Mouse (Mus musculus) hindbrain, embryonic 14.5 days (tissue): ENCODE measurements around the gene Mylk. TPM values are rescaled to one million over a fixed set of nuclear protein-coding genes. Genes with fewer than 3 reads are reported as not detected.

Experiments used
- ATAC-seq: fragments of 200-750 bp; cut with Nextera tagmentation; 2 replicates; pipeline ENCODE4 v1.8.0; 2017; ENCODE audit warnings: moderate number of reproducible peaks, mild to moderate bottlenecking, moderate TSS enrichment, moderate library complexity; ENCODE audit not compliant: low FRiP score
- DNase-seq: peaks from one replicate; pipeline ENCODE4 v3.0.0-alpha.2; 2015; ENCODE audit warnings: low spot score
- H3K27ac ChIP-seq: fragments of 300-500 bp; sonication (generic); 2 replicates; pipeline ENCODE4 v1.5.1; 2014; ENCODE audit warnings: mild to moderate bottlenecking, moderate library complexity
- H3K27me3 ChIP-seq: fragments of 300-500 bp; sonication (generic); 2 replicates; pipeline ENCODE4 v1.6.1; 2014; ENCODE audit warnings: mild to moderate bottlenecking, low read length, mixed read lengths; ENCODE audit not compliant: control insufficient read depth, insufficient read depth
- H3K36me3 ChIP-seq: fragments of 300-500 bp; sonication (generic); replicated peaks from 2 replicates; pipeline ENCODE4 v1.6.1; 2014; ENCODE audit not compliant: control insufficient read depth, insufficient read depth
- H3K4me1 ChIP-seq: fragments of 300-500 bp; sonication (generic); replicated peaks from 2 replicates; pipeline ENCODE4 v1.6.1; 2014; ENCODE audit warnings: antibody characterized with exemption, low read length, mixed read lengths; ENCODE audit not compliant: control insufficient read depth, insufficient read depth
- H3K4me2 ChIP-seq: fragments of 300-500 bp; sonication (generic); replicated peaks from 2 replicates; pipeline ENCODE4 v1.6.1; 2014; ENCODE audit warnings: mild to moderate bottlenecking, moderate library complexity
- H3K4me3 ChIP-seq: fragments of 300-500 bp; sonication (generic); replicated peaks from 2 replicates; pipeline ENCODE4 v1.5.1; 2014; ENCODE audit warnings: mild to moderate bottlenecking, low read length
- H3K9ac ChIP-seq: fragments of 300-500 bp; sonication (generic); 2 replicates; pipeline ENCODE4 v1.6.1; 2014
- H3K9me3 ChIP-seq: fragments of 300-500 bp; sonication (generic); 2 replicates; pipeline ENCODE4 v1.6.1; 2016; ENCODE audit warnings: low read length; ENCODE audit not compliant: control insufficient read depth
- WGBS: fragments of 180-500 bp; shearing (Covaris S2); extraction: QIAGEN DNeasy Blood & Tissue Kit; methylation state at CpG from one replicate; pipeline ENCODE4 v1.1.7; 2014; 5-methylcytosine and 5-hydroxymethylcytosine counted together
- polyA plus RNA-seq: library from polyadenylated mRNA; unstranded; fragments of >200 nt; fragmentation: Nextera tagmentation; extraction: Ambion mirVana; gene quantifications from 2 replicates; pipeline ENCODE4 v1.2.1, GENCODE M21; 2014

Gene Mylk
- polyA plus RNA-seq, 1 experiment from 2014 or later: 5.0 TPM

DNA sequence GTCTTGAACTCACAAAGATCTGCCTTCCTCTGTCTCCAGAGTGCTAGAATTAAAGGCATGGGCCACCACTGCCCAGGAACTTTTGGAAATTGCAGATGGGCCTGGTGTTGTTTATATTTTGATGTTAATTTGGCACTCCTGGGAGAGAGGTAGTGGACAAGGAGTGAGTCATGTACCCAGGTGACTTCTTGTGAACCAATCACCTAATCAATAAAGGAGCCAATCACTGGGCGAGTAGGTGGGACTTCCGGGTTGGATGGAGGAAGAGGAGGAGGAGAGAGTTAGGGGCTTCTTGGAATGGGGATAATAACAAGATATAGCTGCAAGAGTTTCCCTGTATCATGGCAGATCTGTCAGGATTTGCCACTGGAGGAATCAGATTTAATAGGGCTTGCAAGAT is 268.5 kb downstream of the Mylk start:
- no peak overlapping the region for H3K4me3 ChIP-seq
- no peak for DNase-seq
- H3K4me1 ChIP-seq: no peaks in the 10 kb centered on the region
- 85% methylated on average over 2 of the region's 2 CpGs for WGBS
- no peaks in the 10 kb centered on the region; the same call in 1 of the 2 replicates for H3K27me3 ChIP-seq
- no peak overlapping the region for H3K9ac ChIP-seq
- H3K36me3 ChIP-seq: no peaks in the 10 kb centered on the region
- no peak overlapping the region for H3K27ac ChIP-seq
- no peak overlapping the region for H3K4me2 ChIP-seq
- no peaks in the 10 kb centered on the region for H3K9me3 ChIP-seq
- ATAC-seq: no peak

DNA sequence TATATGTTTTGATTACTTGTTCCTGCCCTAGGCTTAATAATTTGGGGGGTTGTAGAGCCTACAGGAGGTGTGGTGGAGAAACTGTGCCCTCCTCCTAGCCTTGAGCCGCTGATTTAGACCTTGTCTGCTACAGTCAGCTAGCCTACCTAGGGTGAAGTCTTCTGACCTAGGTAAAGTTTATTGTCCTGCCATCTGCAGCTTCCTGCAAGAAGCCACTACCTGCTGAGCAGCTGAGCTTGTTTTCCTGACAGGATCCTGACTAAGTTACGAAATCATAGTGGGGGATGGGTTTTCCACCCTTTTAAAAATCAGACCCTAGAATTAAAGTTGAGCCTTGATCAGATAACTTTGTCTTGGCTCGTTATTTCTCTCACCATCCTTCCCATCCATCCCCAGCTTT is 271.5 kb downstream of the Mylk start:
- WGBS: 77% methylated on average over 3 of the region's 3 CpGs
- H3K27me3 ChIP-seq: peaks cover 23% of the 10 kb centered on the region
- no peak overlapping the region for H3K27ac ChIP-seq
- H3K4me2 ChIP-seq: no peak overlapping the region
- no peaks in the 10 kb centered on the region for H3K4me1 ChIP-seq
- H3K4me3 ChIP-seq: no peak overlapping the region
- no peak overlapping the region for H3K9ac ChIP-seq
- no peak for ATAC-seq
- no peak for DNase-seq
- H3K9me3 ChIP-seq: no peaks in the 10 kb centered on the region
- no peaks in the 10 kb centered on the region for H3K36me3 ChIP-seq

DNA sequence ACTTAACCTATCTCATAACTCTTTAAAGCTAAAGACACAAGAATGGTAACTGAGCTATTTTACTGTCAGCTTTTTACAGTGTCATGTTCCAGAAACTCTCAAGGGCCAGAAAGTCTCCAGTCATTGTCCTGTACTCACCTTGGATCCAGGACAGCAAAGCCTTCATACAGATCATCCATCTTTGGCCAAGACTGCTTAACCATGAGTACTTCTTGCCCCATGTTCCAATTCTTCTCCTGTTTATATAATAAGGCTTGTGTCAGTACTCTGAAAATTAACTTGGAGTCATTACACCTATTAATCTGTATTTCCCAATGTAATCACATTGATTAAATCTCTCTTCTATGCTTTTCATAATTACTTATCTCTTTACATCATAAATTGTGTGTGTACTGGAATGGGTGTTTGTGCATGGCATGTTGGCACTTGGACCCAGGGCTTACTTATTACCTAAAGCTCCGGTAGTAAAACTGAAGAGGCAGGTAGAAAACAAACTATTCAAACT is 273.5 kb downstream of the Mylk start:
- H3K4me1 ChIP-seq: 0 out of 2 replicates have a peak, but pooled peaks cover 6% of the 10 kb centered on the region
- H3K4me3 ChIP-seq: no peak overlapping the region
- ATAC-seq: no peak
- H3K4me2 ChIP-seq: no peak overlapping the region
- 92% methylated on average over 1 of the region's 1 CpGs for WGBS
- H3K9me3 ChIP-seq: no peaks in the 10 kb centered on the region
- H3K36me3 ChIP-seq: no peaks in the 10 kb centered on the region
- H3K27me3 ChIP-seq: peaks cover 23% of the 10 kb centered on the region
- no peak for DNase-seq
- no peak overlapping the region for H3K9ac ChIP-seq
- no peak overlapping the region for H3K27ac ChIP-seq

GRCm38 (mm10) chr16:35021903-35022241 is 276.9 kb downstream of the Mylk start:
- Histone ChIP-seq H3K9me3 (no peaks in the 10 kb centered on the region), H3K36me3 (peaks cover 4% of the 10 kb centered on the region), H3K4me2 (peak overlapping the region; percentile 76), H3K4me1 (peaks cover 6% of the 10 kb centered on the region; the same call in 1 of the 2 replicates), H3K4me3 (peak overlapping the region; percentile 66), H3K27ac (no peak overlapping the region), H3K9ac (no peak overlapping the region), H3K27me3 (peaks cover 23% of the 10 kb centered on the region)
- no peak for DNase-seq
- 54% methylated on average over 5 of the region's 5 CpGs for WGBS
- no peak for ATAC-seq

GRCm38 (mm10) chr16:35022242-35023137 is 277.5 kb downstream of the Mylk start, which contains the start of gene Hacd2:
Gene Hacd2 (plus strand): TSS chr16:35022428.
- peaks cover 23% of the 10 kb centered on the region for H3K27me3 ChIP-seq
- WGBS: under 1% methylated on average over 77 of the region's 97 CpGs
- H3K9ac ChIP-seq: peak within 1 kb of the TSS; percentile 82
- peak; percentile 94 for DNase-seq
- peak within 1 kb of the TSS; percentile 66 for H3K4me3 ChIP-seq
- peak within 1 kb of the TSS; percentile 80 for H3K27ac ChIP-seq
- peaks cover 6% of the 10 kb centered on the region; the same call in 1 of the 2 replicates for H3K4me1 ChIP-seq
- no peaks in the 10 kb centered on the region for H3K9me3 ChIP-seq
- H3K36me3 ChIP-seq: peaks cover 8% of the 10 kb centered on the region
- ATAC-seq: peak; percentile 99
- H3K4me2 ChIP-seq: peak within 1 kb of the TSS; percentile 76

- H3K9me3 ChIP-seq: no peaks in the 10 kb centered on the region
- WGBS: 5% methylated on average over 8 of the region's 8 CpGs
- DNase-seq: no peak
- peak overlapping the region; percentile 82 for H3K9ac ChIP-seq
- H3K27ac ChIP-seq: no peak overlapping the region
- H3K4me2 ChIP-seq: peak overlapping the region; percentile 76
- H3K36me3 ChIP-seq: peaks cover 9% of the 10 kb centered on the region
- peaks cover 23% of the 10 kb centered on the region for H3K27me3 ChIP-seq
- peak overlapping the region; percentile 66 for H3K4me3 ChIP-seq
- peaks cover 6% of the 10 kb centered on the region; the same call in 1 of the 2 replicates for H3K4me1 ChIP-seq
- no peak for ATAC-seq
Measured at GRCm38 (mm10) chr16:35023138-35023735, 278.2 kb downstream of the Mylk start.

DNA sequence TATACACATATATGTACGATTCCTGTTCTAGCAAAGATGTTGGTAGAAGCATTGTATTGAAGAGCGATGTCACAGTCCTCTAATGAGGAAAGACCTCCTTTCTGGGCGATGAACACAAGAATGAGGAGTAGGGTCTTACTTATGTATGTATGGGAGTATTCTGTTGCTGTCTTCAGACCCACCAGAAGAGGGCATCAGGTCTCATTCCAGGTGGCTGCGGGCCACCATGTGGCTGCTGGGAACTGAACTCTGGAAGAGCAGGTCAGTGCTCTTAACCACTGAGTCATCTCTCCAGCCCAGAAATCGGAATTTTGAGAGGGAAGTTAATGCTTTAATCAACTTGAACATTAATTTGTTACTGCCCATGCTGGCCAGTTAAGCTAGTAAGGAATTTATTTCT is 279.3 kb downstream of the Mylk start:
- Histone ChIP-seq H3K4me1 (peaks cover 6% of the 10 kb centered on the region; the same call in 1 of the 2 replicates), H3K27me3 (peaks cover 20% of the 10 kb centered on the region; the same call in 1 of the 2 replicates), H3K27ac (no peak overlapping the region), H3K36me3 (peaks cover 16% of the 10 kb centered on the region), H3K9ac (no peak overlapping the region), H3K4me3 (no peak overlapping the region), H3K4me2 (no peak overlapping the region), H3K9me3 (no peaks in the 10 kb centered on the region)
- ATAC-seq: no peak
- no peak for DNase-seq
- WGBS: 88% methylated on average over 5 of the region's 5 CpGs

DNA sequence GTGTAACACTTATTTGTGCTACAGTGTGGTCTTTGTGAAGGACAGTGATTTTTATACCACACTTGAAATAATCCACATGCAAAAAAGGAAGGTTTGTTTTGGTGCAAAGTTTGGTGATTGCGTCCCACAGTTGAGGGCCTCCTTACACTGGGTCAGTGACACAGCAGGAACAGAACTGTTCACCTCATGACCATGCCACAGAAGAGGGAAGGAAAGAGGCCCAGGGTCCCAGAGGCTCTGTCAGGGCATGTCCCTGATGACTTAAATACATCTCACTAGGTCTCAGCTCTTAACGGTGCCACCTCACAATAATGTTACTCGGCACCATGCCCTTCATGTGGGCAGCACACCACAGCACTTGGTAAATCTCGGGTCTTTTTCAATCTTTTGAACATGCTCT is 280.3 kb downstream of the Mylk start:
- ATAC-seq: no peak
- H3K4me2 ChIP-seq: no peak overlapping the region
- no peak overlapping the region for H3K4me3 ChIP-seq
- peaks cover 19% of the 10 kb centered on the region for H3K36me3 ChIP-seq
- no peak overlapping the region for H3K9ac ChIP-seq
- no peak for DNase-seq
- H3K4me1 ChIP-seq: peaks cover 6% of the 10 kb centered on the region; the same call in 1 of the 2 replicates
- H3K27ac ChIP-seq: no peak overlapping the region
- peaks cover 9% of the 10 kb centered on the region; the same call in 1 of the 2 replicates for H3K27me3 ChIP-seq
- no peaks in the 10 kb centered on the region for H3K9me3 ChIP-seq
- WGBS: 94% methylated on average over 4 of the region's 4 CpGs

GRCm38 (mm10) chr16:35033241-35033640 is 288.2 kb downstream of the Mylk start:
- no peak overlapping the region for H3K4me2 ChIP-seq
- H3K9me3 ChIP-seq: no peaks in the 10 kb centered on the region
- H3K27ac ChIP-seq: no peak overlapping the region
- H3K4me1 ChIP-seq: no peaks in the 10 kb centered on the region
- DNase-seq (no peak), ATAC-seq (no peak)
- 85% methylated on average over 3 of the region's 3 CpGs for WGBS
- peaks cover 35% of the 10 kb centered on the region for H3K36me3 ChIP-seq
- H3K4me3 ChIP-seq: no peak overlapping the region
- H3K9ac ChIP-seq: no peak overlapping the region
- no peaks in the 10 kb centered on the region for H3K27me3 ChIP-seq
